Mouse (Mus musculus): ENCODE measurements around the gene Evx2.

Evx2 gene

GRCm38 (mm10) chr2:74695813-74696430 is 36.6 kb upstream of the Evx2 start:
- DNase-seq (ENCODE audit: low read depth, low spot score), result no peak

GRCm38 (mm10) chr2:74695383-74695782 is 36.0 kb upstream of the Evx2 start:
- no peak for DNase-seq (ENCODE audit: low read depth, low spot score)

- DNase-seq (ENCODE audit: low read depth, low spot score), result no peak
Measured at GRCm38 (mm10) chr2:74694066-74694465, 34.7 kb upstream of the Evx2 start.

- no peak for DNase-seq (ENCODE audit: low read depth, low spot score)
Measured at GRCm38 (mm10) chr2:74693432-74693827, 34.1 kb upstream of the Evx2 start.

- no peak for DNase-seq (ENCODE audit: low read depth, low spot score)
Measured at GRCm38 (mm10) chr2:74692808-74693431, 33.6 kb upstream of the Evx2 start.

- DNase-seq (ENCODE audit: low read depth, low spot score), result no peak
Measured at GRCm38 (mm10) chr2:74691995-74692807, 32.8 kb upstream of the Evx2 start.

- DNase-seq (ENCODE audit: low read depth, low spot score), result peak; percentile 82
Measured at GRCm38 (mm10) chr2:74691022-74691951, 31.9 kb upstream of the Evx2 start, which contains the start of gene Hoxd10. TSS of gene Hoxd10 (plus strand) at chr2:74691924.

GRCm38 (mm10) chr2:74690338-74690716 is 31.0 kb upstream of the Evx2 start:
- no peak for DNase-seq (ENCODE audit: low read depth, low spot score)

GRCm38 (mm10) chr2:74689574-74690337 is 30.4 kb upstream of the Evx2 start:
- no peak for DNase-seq (ENCODE audit: low read depth, low spot score)

- DNase-seq (ENCODE audit: low read depth, low spot score), result no peak
Measured at GRCm38 (mm10) chr2:74688795-74689573, 29.6 kb upstream of the Evx2 start.

- DNase-seq (ENCODE audit: low read depth, low spot score), result no peak
Measured at GRCm38 (mm10) chr2:74687698-74688555, 28.6 kb upstream of the Evx2 start.

GRCm38 (mm10) chr2:74686988-74687697 is 27.8 kb upstream of the Evx2 start:
- DNase-seq (ENCODE audit: low read depth, low spot score), result no peak

GRCm38 (mm10) chr2:74686301-74686987 is 27.1 kb upstream of the Evx2 start:
- peak; percentile 78 for DNase-seq (ENCODE audit: low read depth, low spot score)

- no peak for DNase-seq (ENCODE audit: low read depth, low spot score)
Measured at GRCm38 (mm10) chr2:74685059-74685603, 25.8 kb upstream of the Evx2 start.

GRCm38 (mm10) chr2:74684106-74684505 is 24.7 kb upstream of the Evx2 start:
- DNase-seq (ENCODE audit: low read depth, low spot score), result no peak

GRCm38 (mm10) chr2:74683471-74683951 is 24.2 kb upstream of the Evx2 start:
- no peak for DNase-seq (ENCODE audit: low read depth, low spot score)

GRCm38 (mm10) chr2:74682796-74683195 is 23.4 kb upstream of the Evx2 start:
- DNase-seq (ENCODE audit: low read depth, low spot score), result no peak

All from embryo, embryonic 11.5 days (tissue).